Mouse (Mus musculus) lung, postnatal 4 days (tissue): ENCODE measurements around the gene Cebpg.
A peak's percentile ranks its signal among the peaks of the same experiment; 100 is the strongest.

Source experiments
- DNase-seq, 2 experiments: peaks; one replicate each; pipeline ENCODE4 v3.0.0; 2021

Gene Cebpg

DNA sequence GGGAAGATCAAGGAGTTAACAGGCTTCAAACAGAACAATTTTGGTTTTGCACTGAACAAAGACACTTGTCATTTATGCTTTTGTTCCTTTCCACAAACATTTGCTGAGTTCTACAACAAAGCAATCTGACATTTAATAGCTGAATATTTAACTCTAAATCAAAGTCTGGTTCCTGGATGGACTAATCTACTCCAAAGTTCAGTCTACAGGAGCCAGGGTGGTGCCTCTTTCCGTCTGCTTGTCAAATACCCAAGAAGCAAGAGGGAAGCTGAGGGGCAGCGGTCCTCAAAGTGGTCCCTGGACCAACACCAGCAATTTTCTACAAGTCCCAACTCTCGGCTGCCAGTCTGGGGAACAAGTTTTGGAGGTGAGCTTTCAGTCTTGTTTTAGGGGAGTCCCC is 3.2 kb downstream of the Cebpg start:
- no peak for DNase-seq

DNA sequence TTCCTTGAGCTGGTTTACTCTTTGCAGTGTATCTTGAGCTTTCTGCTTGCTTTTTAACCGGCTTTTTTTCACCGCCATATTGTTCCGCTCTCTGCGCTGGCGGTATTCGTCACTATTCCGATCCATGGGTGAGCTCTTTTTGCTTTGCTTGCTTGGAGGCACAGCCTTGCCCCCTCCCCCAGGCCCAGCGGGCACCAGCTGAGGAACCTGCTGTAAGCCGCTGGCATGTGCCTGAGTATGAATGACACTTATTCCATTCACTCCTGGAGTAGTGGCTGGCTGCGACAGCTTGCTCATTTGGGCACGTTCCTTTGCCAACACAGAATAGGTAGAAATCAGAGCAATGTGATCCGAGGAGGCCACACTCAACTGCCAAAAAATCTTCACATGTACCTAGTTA is 5.8 kb downstream of the Cebpg start:
- DNase-seq = no peak

DNA sequence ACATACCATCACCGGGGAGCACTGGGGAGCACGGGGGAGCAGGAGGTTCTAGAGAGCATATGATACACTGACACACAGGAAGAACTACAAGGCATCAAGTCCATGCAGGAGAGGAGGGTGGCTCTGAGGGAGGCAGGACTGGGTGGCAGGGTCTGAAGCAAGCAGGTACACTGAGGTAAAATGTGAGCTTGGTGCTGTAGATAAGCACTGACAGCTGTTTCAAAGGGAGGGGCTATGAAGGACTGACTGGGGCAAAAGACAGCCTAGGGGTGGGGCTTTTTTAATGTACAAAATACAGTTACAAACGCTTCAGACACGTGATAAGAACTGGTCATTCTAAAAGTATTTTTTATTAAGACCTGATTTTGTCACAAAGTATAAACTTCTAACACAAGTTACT is 10.3 kb downstream of the Cebpg start:
- no peak for DNase-seq

DNA sequence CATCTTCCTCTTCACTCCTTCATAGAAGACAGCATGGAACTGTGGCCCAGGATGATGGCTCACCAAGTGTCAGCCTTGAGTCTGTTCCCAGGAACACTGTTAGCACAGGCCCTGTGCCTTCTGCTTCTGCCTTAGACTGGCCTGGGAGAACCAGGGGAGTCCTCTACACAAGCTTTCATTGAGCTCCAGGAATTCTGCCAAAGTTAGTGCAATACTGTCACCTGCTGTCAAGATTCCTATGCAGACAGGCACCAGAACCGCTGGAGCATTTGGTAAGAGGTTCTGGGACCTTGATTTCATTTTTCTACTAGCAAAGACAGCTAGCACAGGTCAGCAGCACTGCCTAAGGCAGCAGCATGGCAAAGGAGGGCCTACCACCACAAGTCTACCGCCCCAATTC is 11.7 kb downstream of the Cebpg start:
- no peak for DNase-seq

DNA sequence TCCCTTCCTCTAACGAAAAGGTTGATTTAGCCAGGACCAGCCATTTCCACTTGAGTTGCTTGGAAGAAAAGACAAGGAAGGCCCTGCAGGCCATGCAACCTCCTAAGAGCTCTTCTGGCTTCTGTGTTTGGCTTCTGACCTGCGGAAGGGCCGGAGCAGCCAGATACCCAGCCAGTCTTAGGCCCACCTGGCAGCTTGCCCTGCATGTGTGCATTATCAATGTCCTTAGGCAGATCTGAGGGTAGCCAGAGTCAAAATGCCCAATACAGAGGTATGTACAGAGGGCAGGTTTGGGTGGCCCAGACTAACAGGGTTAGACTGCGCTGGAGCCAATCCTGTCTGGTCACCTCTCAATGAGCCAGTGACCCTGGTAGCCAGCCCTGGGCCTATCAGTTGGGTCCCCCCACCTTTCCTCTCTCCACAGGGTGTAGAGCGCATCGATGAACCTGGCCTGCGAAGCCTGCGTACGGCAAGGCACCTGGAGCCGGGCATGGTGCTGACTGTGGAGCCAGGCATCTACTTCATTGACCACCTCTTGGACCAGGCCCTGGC is 13.0 kb downstream of the Cebpg start:
- DNase-seq = no peak

DNA sequence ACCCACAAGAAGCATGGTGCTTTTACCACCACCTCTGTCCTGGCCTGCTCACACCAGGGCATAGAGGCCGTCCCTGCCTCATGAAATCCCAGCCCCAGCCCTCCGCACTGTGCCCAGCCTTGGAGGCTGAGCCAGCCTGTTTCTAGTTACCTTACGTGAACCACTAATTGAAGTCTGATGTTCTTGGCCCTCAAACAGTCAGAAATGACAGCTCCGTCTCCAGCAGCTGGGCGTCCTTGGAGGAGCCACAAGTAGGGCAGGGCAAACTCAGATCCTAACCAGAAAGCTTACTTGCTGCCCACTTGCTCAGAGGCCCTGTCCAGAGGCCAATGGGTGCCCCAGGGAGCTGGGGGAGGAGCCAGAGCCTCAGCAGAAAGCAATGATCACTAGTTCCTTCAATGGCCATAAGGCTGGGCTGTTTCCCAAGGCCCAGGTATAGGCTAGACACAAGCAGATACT is 13.6 kb downstream of the Cebpg start:
- DNase-seq = peak; percentile 40 to 74

DNA sequence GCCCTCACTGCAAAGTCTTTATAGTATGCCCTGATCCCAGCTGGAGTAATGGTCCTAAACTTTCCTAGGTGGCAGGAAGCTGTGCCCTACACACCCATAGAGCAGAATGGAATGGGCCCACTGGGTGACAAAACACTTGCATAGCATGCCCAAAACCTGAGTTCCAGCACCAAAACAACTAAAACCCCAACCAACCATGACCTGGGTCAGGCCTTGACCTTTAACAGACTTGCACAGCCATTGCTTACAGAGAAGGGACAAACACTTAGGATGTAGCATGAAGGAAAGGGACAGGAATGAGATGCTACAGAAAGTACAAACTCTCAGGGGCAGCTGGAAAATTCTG is 14.2 kb downstream of the Cebpg start:
- DNase-seq = no peak

DNA sequence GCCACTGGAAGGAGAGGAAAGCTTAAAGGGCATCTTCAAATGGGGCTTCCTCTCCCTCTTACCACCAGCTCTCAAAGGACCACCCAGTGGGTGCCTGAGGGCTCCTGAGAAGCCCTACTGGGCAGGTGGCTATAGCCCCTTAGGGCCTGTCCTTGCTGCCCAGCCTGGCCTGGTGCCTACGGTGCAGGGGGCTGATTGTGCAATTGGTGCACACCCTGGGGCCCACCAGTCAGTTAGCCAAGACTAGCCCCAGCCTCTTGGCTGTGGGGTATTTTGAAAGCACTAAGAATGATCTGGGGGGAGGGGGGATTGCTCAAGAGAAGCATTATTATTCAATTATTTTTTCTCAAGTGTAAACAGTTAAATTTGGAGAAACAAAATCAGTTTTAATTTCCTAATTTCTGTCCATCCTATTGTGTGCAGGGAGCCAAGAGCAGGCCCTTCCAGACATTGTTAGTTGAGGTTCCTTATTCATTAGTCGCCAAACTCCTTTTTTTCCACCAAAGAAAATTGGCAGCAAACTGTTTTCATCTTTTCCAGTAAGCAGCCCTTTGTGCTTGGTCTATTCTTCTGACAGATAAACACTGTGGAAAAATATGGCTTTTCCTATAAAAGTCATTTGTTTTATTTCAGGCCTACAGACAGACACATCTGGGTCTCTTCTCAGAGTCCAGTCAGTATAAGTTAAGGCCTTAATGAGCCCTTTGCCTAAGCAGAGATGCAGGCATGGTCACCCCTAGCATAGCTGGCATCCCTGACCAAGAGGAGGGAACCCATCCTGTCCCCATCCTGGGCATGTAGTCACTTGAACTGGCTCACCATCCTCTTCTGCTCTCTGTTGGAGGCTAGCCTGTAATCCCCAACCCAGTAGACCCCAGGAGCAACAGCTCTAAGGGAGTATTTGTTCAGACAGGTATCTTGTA is 14.8 kb downstream of the Cebpg start:
- DNase-seq = peak; percentile 46 to 80

DNA sequence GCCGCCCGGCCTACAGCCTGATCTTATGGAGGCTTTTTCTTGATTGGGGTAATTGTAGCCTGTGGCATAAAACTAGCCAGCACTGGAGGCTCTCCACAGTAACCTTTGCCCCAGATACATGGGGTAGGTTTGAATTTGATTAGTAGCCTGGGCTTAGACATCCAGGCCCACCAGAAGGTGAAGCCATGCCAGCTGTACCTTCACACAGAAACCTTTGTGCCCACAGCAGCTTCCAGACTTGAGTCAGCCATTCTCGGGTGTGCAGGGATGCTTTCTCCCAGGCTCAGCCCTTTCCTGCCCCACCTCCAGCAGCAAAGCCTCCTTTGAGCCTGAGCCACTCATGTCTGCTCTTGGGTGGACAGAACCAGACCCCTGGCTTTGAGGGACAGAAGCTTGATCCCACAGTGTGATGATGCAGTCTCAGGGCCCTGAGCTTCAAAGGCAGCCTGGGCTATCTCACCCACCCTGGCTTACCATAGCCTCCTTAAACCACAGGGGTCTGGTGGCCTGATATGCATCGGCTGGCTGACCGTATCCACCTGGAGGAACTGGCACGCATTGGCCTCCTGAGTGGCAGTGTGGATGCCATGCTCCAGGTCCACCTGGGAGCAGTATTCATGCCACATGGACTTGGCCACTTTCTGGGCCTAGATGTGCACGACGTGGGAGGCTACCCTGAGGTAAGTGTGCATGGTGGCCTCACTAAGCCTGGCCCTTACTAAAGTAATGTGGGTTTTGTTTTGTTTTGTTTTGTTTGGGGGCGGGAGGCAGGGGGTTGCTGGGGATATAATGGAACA is 16.0 kb downstream of the Cebpg start:
- DNase-seq = peak in 1 of 2 experiments; percentile 16

DNA sequence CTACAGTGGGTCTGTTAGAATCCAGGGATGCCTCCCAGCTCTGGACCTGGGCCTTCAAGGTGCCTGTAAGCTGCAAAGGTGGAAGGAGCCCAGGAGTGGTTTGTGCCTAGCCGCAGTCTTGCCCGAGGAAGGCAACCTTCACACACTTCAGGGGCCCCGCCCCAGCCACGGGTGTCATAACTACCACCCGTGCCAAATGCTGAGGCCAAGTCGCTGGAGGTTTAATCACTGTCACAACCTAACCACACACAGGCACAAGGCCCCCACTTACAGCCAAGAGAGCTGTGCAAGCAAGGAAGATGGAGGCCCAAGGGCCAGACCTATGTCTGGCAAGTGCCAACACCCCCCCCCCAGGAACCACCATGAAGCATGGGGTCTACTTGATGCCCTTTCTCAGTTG is 19.0 kb downstream of the Cebpg start:
- peak in 1 of 2 experiments; percentile 53 for DNase-seq

DNA sequence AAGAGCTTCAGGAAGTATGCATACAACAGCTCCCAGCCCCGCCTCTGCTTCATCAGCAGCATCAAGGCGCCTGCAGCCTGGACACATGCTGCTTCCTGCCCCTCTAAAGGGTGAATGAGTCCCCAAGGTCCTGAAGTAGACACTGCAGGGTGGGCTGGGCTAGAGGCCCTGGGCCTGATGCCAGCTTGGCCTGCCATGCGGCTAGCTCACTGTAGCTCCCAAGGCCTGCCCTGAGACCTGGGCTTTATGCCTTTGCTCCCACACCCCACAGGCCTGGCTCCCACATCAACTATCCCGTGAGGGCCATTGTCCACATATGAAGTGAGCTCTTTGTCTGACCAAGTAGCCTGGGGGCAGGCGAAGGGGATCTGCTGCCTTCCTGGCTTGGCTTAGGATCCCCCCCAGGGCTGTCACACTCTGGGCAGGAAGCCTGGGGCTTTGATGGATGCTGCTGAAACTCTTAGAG is 20.1 kb downstream of the Cebpg start:
- DNase-seq = peak; percentile 62 to 86

DNA sequence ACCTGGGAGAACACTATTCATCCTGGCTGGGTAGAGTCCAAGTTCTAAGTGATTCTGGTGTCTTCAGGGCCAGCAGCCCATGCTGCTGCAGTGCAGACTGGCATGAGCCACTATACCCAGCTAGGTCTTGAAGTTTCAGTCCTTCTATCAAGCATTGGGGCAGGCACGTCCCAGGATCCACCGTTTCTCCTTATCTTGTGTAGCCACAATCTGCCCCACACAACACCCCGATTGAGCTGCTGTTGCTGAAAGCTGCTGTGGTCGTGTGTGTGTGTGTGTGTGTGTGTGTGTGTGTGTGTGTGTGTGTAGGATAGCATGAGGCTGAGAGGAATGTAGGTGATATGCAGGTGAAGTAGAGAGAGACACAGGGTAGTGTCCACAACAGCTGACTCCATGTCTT is 20.8 kb downstream of the Cebpg start:
- no peak for DNase-seq

DNA sequence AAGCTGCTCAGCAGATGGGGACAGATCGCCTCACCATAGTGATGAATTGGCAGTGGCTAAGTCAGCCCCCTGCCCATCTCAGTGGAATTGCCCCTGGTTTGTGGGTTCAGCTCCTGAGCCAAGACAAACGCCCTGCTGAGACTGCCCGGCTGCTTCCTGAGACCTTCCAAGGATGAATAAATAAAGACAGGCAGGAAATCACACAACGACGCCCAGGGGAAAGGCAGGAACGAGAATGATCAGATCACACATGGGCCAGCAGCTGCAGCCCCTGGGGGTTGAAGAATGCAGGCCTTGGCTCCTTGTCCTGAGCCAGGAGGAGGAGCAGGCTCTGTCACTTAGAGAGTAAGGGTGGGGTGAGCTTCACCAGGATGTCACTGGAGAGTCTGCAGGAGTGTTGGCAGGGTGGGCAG is 21.2 kb downstream of the Cebpg start:
- peak; percentile 29 to 75 for DNase-seq

DNA sequence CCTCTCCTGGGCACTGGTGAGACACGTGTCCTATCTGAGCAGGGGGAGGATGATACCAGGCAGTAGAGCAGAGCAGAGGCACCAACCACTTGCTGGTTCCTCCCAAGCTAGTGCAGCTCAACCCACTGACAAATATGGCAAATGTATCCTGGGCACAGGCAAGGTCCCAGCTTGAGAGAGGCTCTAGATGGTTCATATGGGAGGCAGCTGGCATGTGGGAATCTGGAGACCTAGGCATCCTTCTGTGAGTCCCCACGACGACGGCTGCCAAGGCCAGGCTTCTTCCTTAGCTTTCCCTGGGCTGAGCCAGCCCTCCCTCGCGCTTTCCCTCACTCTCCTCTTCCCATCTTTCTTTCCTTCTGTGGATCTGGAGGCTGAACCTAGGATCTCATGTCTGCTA is 25.8 kb downstream of the Cebpg start:
- DNase-seq = peak in 1 of 2 experiments; percentile 16

DNA sequence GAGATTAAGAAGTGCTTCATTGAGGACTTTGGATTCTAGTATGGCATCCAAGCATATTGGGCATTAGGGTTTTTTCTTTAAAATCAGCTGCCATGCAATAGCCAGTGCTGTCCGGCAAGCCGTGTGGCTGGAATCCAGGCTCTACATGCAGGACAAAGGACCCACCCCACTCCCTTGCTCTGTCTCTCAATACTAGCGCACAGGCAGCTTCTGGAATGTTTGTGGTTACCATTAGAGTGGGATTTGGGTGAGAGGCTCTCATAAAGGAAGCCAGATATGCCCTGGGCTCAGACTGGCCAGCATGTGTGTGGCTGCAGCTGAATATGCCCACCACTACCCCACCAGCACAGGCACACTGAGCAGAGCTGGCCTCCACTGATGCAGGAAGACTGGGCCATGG is 26.7 kb downstream of the Cebpg start:
- peak in 1 of 2 experiments; percentile 17 for DNase-seq

DNA sequence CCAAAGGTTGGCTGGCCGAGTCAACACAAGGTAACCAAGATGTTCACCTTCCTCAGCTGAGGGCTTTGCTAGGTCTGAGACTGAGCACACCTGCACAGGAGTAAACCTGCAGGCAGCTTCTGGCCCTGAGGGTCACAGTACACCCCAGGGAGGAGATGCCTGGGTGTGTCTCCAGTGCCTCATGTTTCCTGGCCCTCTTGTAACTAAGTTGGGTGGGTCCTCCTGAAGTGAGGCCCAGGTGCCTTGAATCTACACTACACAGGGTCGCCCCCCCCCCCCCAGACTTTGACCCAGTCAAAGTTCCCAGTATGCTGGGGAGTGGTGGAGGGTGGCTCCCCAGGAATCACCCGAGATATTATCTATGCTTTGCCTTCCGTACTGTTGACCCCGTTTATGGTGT is 27.1 kb downstream of the Cebpg start:
- DNase-seq = peak in 1 of 2 experiments; percentile 14

DNA sequence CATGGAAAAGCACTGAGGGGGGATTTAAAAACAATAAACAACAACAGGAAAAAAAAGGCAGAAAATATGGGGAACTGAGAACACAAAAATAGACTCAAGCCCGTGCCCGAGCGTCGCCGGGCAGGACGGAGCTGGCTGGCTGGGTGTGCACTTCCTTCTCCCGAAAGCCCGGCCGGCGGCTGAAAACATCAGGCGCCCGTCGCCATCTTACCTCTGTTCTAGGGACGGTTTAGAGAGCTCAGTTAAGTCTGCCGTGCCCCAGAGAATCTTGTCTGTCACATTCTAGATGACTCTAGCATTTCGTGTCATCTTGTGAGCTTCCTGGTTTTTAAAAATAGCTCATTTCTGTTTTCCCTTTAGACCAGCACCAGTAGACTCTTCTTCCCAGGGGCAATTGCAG is 27.8 kb downstream of the Cebpg start:
- DNase-seq = peak; percentile 28 to 44

DNA sequence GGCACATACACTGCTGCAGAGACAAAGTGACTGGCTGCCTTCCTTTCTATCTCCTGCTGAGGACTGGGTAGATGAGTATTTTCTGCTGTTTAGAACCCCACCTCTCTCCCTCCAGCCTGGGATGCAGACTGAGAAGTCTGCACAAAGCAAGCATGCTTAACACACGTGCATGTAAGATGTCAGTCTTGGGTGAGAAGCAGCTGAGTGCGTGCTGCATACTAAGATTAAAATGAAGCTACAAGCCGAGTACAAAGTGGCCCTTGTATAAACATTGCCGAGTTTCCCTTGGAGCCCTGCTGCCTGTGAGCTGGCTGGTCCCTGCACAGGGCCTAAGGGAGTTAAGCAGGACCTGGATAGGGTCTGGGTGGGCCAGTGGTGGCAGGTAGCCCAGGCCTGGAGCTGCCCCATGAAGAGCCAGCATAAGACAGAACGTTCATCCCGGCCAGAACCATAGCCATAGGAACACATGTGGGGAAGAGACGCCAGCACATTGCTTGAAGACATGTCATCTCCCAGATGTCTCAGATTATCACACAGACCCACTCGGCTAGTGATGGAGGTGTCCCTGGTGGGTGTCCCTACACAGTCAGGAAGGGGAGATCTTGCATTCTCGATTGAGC is 28.5 kb downstream of the Cebpg start:
- no peak for DNase-seq

DNA sequence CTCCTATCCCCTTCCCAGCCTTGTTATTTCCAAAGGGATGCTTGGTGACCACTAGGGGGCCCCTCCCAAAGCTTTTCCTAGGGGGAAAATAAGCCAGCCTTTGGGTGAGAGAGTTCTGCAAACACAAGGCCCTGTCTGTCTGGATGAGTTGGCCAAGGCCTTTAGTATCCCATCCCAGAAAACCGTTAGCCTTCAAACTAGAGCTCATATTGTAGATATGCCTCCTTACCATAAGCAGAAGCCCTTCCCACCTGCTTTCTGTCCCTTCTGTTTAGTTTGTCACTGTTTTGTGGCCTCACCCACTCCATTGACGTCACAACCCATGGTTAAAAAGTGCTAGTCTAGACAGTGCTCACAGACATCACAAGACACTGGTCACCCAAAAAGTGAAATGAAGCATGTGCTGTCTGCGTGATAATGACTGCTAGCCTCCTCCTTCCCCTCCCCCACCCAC is 29.5 kb downstream of the Cebpg start:
- peak; percentile 56 to 74 for DNase-seq

DNA sequence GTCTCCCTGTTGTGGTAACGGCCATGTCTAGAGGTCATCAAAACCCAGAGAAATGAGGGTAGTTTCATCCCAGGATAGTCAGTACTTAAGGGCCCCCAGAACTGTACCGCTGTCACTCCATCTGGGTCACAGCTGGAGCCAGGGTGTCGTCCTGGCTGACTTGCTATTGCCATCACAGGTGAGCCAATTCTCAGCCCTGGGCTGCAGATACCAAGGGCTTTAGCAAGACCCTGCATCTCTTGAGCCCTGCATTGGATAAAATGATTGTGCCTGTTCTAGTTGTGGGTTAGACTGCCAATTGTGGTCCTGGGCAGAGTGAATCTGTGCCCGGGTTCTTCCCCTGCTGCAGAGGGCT is 30.1 kb downstream of the Cebpg start:
- no peak for DNase-seq

DNA sequence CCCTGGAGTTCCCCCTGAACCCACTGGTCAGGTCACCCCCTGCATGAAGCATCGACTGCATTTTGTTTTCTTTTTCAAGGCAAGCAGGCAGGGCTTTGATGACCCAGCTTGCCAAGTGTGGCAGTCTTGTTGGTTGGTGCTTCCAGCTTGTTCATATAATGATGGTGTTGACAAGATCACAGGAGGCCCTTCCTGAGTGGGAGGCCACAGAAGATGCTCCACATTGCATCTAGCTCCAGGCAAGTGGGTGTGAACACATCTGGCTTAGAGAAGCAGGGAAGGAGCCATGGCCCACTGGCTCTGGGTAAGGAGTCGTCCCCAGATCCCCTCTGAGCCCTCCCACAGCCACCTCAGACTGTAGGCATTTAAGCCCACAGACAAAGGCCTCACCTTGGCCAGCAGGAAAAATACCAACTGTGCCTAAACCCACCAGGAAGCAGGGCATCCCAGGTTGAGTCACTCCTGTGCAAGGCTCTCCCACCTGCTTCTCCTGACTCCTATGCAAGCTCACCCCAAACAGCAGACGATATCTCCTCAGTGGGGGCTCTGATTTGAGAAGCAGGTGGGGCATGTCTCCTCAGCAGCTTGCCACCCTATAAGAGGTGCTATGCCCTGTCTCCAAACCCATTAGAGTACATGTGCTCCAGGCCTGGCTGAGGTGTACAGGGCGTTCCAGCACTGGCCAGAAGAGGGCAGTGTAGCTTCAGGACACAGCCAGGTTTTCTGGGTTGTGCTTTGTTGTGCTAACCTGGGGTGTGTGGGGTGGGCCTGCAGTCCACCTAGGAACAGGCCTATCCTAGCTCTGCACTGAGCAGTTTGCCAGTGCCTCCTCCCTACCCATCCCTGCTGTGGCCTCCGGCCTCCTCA is 30.7 kb downstream of the Cebpg start:
- DNase-seq = peak; percentile 76 to 85

DNA sequence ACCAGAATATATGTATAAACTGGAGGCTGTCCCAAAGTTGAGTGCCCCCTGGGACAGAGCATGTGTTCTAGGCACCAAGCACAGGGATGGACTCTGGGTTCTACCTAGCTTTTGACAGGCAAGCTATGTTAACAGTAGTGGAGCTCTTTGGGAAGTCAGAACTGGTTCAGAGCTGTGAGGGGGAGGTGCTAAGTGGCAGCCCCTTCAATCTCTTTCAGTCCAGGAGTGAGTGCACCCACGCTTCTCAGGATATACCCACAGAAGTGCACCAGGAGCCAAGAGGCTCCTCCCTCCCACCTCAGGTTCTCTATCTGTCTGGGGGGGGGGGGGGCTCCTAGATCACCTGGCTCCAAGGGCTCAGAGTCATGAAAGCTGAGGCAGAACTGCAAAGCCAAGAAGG is 31.9 kb downstream of the Cebpg start:
- DNase-seq = no peak
